Mouse (Mus musculus) CD8-positive naive resting alpha-beta T cell, adult 2 months (primary cell): ENCODE data around the gene Ctnnal1.
A peak's percentile ranks its signal among the peaks of the same experiment; 100 is the strongest.
"Not testable (repeated sequence)": the region's sequence is repeated elsewhere in the genome, so short reads cannot be mapped to it uniquely, and the experiment has no call there.

ENCODE experiments used
- DNase-seq, 2 experiments: peaks; one replicate each; pipeline ENCODE4 v3.0.0; 2022; ENCODE audit warnings: low read depth in 2 of 2, low spot score in 2 of 2

Gene Ctnnal1

DNA sequence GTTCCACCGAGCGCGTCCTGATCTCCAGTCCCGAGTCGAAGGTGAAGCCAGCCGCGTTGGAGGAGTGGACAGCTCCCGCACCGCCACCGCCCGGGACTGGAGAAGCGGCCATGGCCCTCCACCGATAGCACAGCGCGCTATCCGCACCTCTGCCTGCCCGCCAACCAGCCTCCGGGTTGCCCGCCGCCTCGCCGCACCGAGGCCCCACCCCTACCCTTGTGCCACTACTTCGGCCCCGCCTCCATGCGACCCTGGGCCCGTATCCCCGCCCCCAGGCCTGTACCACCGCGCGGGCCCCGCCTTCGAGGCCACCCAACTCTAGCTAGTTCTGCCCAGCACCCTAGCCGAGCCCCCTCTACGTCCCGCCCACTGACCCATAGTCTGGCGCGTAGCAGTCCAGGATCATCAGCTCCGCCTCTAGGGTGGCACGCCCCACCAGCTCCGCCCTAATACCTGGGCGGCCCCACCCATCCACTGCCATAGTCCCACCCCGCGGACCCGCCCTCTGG lies at the start of gene Ctnnal1:
Ctnnal1 (minus strand) TSS at position 186 of the 509 bp plus-strand sequence.
- peak; percentile 60 to 64 for DNase-seq

- DNase-seq = no peak
These were observed 49.8 kb upstream of the Ctnnal1 start for GRCm38 (mm10) chr4:56914761-56915160.

GRCm38 (mm10) chr4:56914338-56914737 lies 49.4 kb upstream of the Ctnnal1 start:
- DNase-seq = no peak

- DNase-seq = no peak
These were observed 47.5 kb upstream of the Ctnnal1 start for GRCm38 (mm10) chr4:56912382-56913001.

DNA sequence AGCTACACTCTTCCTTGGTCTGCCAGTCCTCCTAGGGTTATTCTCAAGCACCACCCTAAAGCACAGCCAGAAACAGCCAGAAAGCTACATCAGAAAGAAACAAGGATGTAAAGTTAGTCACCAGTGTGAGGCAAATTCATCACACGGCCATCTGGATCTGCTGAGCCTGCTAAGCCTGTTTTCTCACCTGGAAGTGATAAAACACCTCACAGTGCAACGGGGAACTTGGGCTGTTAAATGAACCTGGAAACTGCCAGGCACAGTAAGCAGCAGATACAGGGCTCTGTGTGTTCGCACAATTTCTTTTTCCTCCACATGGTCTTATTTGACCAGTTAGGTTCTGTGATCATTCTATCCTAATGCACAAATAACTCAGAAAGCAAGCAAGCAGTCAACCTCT lies 44.6 kb upstream of the Ctnnal1 start:
- no peak for DNase-seq

DNA sequence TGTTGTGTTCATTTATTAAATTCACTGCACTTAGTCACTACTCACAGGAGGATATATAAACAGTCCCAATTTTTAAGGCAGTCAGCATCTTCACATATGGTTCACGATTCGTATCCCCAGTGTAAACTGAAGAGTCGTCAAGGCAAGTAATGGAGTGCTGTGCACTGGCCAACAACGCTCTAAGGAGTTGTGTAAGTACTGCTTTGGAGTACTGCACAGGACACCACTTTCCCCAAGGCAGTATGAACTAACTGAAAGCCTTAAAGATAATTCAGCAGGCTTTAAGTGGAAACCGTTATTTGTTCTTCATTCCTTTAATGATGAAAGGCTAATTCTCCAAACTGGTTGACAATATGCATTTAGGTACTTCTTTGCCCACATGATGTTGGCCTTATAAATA lies 42.7 kb upstream of the Ctnnal1 start:
- DNase-seq = no peak

GRCm38 (mm10) chr4:56906926-56907325 lies 41.9 kb upstream of the Ctnnal1 start:
- DNase-seq = no peak

- no peak for DNase-seq
These were observed 40.5 kb upstream of the Ctnnal1 start for GRCm38 (mm10) chr4:56905507-56905906.

DNA sequence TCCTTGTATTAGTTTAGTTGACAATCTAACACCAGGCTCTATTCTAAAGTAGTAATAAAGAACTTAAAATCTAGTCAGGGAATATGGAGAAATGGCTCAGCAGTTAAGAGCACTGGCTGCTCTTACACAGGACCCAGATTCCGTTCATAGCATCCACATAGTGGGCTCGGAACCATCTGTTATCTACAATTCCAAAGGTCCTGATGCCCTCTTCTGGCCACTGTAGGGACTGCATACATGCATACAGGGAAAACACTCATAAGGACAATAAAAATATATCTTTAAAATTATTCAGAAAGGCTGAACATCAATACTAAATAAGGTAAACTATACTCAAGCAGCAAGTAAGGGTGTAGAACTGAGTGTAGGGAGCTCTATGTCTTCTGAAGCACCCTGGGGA lies 36.7 kb upstream of the Ctnnal1 start:
- peak in 1 of 2 experiments; percentile 18 for DNase-seq

GRCm38 (mm10) chr4:56899216-56899615 lies 34.2 kb upstream of the Ctnnal1 start:
- DNase-seq = no peak

- DNase-seq = no peak
These were observed 32.5 kb upstream of the Ctnnal1 start for GRCm38 (mm10) chr4:56897511-56897910.

DNA sequence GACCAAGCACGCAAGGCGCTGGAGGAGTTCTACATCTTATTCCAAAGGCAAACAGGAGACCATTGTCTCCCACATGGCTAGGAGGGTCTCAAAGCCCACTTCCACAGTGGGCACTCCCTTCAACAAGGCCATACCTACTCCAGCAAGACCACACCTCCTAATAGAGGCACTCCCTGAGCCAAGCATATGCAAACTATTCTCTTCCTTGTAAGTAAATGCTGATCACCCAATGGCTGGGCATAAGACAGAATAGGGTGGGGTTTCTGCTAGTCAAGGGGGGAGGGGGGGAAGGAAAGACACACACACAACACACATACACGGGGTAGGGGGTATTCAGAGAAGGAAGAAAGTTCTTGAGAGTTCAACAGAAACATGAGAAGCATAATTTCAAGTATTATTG lies 29.2 kb upstream of the Ctnnal1 start:
- no peak for DNase-seq

DNA sequence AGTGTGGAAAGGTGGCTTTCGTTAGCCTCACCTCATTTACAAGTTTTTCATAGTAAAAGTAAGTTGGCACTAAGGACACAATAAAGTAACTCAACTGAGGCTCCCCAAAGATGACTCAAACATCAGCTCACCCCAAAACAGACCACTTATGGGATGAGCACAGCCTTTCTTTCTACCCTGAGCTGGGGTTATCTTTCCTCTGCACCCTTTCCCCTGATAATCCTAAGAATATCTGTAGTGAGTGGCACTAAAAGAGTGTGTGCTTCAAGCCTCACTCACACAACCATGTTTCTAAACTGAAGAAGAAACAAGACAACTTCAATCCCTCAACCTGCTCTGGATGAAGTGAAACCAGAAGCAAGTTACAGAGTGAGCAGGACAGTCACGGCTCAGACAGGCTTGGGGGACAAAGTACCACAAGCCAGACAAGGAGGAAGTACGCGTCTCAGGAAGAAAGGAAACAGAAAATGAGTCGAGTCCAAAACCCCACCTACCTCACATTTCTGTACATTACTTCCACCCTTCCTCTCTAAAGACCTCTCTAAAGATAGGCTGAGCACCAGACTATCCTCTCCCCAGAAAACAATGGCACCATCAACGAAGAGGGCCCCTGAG lies 27.6 kb upstream of the Ctnnal1 start:
- DNase-seq = no peak

GRCm38 (mm10) chr4:56888483-56888882 lies 23.5 kb upstream of the Ctnnal1 start:
- DNase-seq = no peak

- DNase-seq = no peak
These were observed 21.4 kb upstream of the Ctnnal1 start for GRCm38 (mm10) chr4:56886286-56886979.

- DNase-seq = no peak
These were observed 15.2 kb upstream of the Ctnnal1 start for GRCm38 (mm10) chr4:56880036-56880703.

DNA sequence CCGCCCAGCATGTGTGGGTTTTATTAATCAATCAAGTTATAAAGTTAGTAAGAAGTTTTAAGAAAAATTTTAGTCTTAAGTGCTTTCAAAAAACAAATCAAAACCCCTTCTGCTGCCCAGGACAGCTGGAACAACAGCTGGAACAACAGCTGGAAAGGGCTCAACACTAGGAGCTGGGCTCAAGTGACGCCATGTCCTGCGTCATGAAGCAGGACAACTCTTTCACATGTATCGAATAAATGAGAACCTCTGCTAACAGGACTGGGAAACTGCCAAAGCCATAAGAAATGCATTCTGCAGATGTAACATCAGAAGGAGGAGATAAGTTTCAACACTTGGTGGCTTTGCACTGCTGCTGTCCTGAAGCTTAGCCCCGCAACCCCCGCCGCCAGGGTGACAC lies 14.0 kb upstream of the Ctnnal1 start:
- DNase-seq = no peak

- DNase-seq = not testable (repeated sequence)
These were observed 5.6 kb upstream of the Ctnnal1 start for GRCm38 (mm10) chr4:56870541-56870940.

- DNase-seq = no peak
These were observed 2.8 kb upstream of the Ctnnal1 start for GRCm38 (mm10) chr4:56867761-56868160.

DNA sequence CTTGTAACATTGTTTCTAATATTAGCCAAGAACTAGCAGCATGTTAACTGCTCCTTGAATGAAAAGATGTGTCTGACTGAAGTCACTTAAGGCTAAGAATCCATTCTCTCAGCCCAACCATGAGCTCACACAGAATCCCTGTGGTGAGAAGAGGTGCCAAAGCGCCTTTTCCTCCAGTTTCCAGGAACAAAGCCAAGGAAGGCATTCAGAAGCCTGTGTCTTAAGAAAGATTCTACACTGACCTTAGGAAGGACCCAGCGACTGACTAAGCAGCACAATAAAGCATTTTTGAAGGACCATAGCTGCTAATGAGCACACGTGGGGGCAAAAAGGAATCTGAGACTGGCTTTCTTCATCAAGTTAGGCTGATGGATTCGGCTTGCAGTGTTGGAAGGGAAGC lies 983 bp upstream of the Ctnnal1 start:
- DNase-seq = no peak

DNA sequence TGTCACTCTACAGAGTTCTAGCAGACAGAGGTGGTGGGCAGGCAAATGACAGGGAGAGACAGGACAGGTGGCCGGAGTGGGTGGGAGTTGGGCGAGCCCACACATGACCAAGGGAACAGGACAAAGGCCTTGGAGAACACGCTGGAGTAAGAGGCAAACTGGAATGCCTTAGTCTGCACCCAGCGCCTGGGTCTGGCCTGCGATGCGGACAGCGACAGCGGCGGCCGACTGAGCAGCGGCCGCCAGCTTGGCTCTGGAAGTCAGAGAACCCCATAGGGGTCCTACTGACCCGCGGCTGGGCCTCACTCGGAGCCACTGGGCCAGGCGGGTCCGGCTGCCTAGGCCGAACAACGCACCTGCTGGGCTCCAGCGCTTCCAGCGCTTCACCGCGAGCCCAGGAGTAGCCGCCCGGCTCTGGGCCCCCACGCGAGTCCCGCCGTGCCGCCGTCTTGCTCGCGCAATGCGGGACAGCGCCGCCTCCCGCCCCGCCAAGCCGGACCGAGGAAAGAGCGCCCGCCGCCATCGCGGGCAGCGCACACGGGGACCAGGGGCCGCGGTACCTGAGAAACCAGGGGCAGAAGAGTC lies 479 bp downstream of the Ctnnal1 start:
- DNase-seq = peak; percentile 2
